Mouse (Mus musculus) limb, embryonic 10.5 days (tissue): ENCODE data around the gene Pde8b. TPM values are rescaled to one million over a fixed set of nuclear protein-coding genes. Genes with fewer than 3 reads are reported as not detected.

Source experiments
- DNase-seq: peaks from one replicate; pipeline ENCODE4 v3.0.0-alpha.2; 2017; ENCODE audit warnings: low spot score
- H3K27ac ChIP-seq: fragments of 300-500 bp; sonication (generic); 2 replicates; pipeline ENCODE4 v1.5.1; 2016; ENCODE audit warnings: mild to moderate bottlenecking
- H3K27me3 ChIP-seq: fragments of 300-500 bp; sonication (generic); 2 replicates; pipeline ENCODE4 v1.6.1; 2016; ENCODE audit warnings: low read depth, mild to moderate bottlenecking; ENCODE audit not compliant: poor library complexity, severe bottlenecking
- H3K36me3 ChIP-seq: fragments of 300-500 bp; sonication (generic); 2 replicates; pipeline ENCODE4 v1.6.1; 2016; ENCODE audit warnings: mild to moderate bottlenecking, moderate library complexity
- H3K4me1 ChIP-seq: fragments of 300-500 bp; sonication (generic); 2 replicates; pipeline ENCODE4 v1.6.1; 2016
- H3K4me3 ChIP-seq: fragments of 300-500 bp; sonication (generic); 2 replicates; pipeline ENCODE4 v1.5.1; 2016; ENCODE audit warnings: mild to moderate bottlenecking, moderate library complexity
- H3K9me3 ChIP-seq: fragments of 300-500 bp; sonication (generic); replicated peaks from 2 replicates; pipeline ENCODE4 v1.6.1; 2016; ENCODE audit warnings: mild to moderate bottlenecking
- WGBS: fragments of 180-500 bp; shearing (Covaris S2); methylation state at CpG from one replicate; pipeline ENCODE4 v1.1.7; 2016; 5-methylcytosine and 5-hydroxymethylcytosine counted together
- polyA plus RNA-seq: library from polyadenylated mRNA; unstranded; fragments of >200 nt; fragmentation: Nextera tagmentation; extraction: Ambion mirVana; gene quantifications from 2 replicates; pipeline ENCODE4 v1.2.1, GENCODE M21; 2016

The Pde8b gene
- polyA plus RNA-seq, 1 experiment from 2014 or later = 0.79 TPM

DNA sequence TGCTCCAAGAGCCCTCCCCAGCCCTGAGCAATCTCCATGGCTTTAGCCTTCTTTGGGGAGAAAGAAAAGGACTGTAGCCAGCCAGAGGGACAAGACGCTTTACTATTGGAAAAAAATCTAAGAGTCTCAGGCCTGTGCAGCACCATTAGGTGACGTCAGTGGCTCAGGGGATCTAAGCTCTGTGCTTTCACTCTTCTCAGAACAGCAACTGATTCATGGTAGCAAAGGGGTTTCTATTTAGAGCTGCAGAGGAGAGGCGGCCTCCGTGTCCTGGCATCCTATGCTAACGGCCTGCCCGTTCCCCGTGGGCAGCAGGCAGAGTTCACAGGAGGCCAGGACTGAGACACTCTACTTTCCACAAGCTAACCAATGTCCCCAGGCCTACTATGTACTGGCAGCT lies 169.1 kb downstream of the Pde8b start:
- WGBS = 92% methylated on average over 7 of the region's 7 CpGs
- H3K4me3 ChIP-seq = no peak overlapping the region
- 0 out of 2 replicates have a peak, but pooled peaks cover 3% of the 10 kb centered on the region for H3K4me1 ChIP-seq
- DNase-seq = no peak
- H3K27me3 ChIP-seq = no peaks in the 10 kb centered on the region
- no peaks in the 10 kb centered on the region for H3K36me3 ChIP-seq
- no peaks in the 10 kb centered on the region for H3K9me3 ChIP-seq
- H3K27ac ChIP-seq = 0 out of 2 replicates have a peak overlapping the region, but pooled peaks have one; percentile 37

DNA sequence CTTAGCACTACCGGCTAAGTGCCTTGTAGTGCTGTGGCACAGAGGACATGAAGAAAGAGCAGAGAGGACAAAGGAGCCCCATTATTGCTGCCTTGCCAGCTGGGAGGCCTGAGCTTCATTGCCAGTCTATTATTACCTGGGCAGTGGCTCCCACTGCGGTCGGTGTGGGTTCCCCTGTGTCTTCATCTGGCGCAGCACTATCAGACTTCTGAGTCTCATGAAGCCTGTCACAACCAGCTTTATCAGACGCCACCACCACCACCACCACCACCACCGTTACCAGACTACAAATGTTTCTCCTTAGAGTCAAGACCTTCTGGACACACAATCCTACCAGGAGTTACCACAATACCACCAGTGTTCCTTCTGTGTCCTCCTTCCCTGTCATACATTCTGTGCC lies 171.6 kb downstream of the Pde8b start:
- Histone ChIP-seq H3K4me1 (peaks cover 13% of the 10 kb centered on the region), H3K9me3 (no peaks in the 10 kb centered on the region), H3K4me3 (no peak overlapping the region), H3K27ac (no peak overlapping the region), H3K36me3 (no peaks in the 10 kb centered on the region), H3K27me3 (no peaks in the 10 kb centered on the region)
- WGBS = 68% methylated on average over 6 of the region's 6 CpGs
- no peak for DNase-seq

DNA sequence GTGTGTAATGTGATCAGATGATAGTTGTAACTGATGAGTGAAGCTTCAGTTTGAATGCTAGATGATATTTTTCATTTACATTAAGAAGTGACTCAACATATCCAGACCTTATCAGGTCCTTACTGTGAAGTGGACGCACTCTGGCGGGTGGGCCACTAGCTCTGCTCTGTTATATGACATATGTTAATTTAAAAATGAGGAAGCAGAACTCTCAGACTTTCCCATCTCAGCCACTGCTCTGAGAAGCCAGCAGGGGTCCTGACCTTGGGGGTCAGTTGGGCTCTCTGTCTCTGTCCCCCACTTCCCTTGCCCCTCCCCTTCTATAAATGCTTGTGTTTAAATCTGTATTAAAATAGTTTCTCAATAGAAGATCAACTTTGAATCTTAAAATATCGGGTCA lies 172.4 kb downstream of the Pde8b start:
- 80% methylated on average over 3 of the region's 3 CpGs for WGBS
- Histone ChIP-seq H3K36me3 (no peaks in the 10 kb centered on the region), H3K27ac (no peak overlapping the region), H3K9me3 (no peaks in the 10 kb centered on the region), H3K4me1 (peaks cover 20% of the 10 kb centered on the region), H3K4me3 (no peak overlapping the region), H3K27me3 (no peaks in the 10 kb centered on the region)
- DNase-seq = no peak

- Histone ChIP-seq H3K4me1 (peaks cover 20% of the 10 kb centered on the region), H3K9me3 (no peaks in the 10 kb centered on the region), H3K36me3 (no peaks in the 10 kb centered on the region), H3K27me3 (no peaks in the 10 kb centered on the region), H3K4me3 (no peak overlapping the region), H3K27ac (no peak overlapping the region)
- WGBS = 84% methylated on average over 2 of the region's 2 CpGs
- DNase-seq = no peak
Measured at GRCm38 (mm10) chr13:95076142-95076541, 174.0 kb downstream of the Pde8b start.

- Histone ChIP-seq H3K36me3 (no peaks in the 10 kb centered on the region), H3K4me3 (no peak overlapping the region), H3K4me1 (peaks cover 20% of the 10 kb centered on the region), H3K9me3 (no peaks in the 10 kb centered on the region), H3K27ac (peak overlapping the region; percentile 21; the same call in 1 of the 2 replicates), H3K27me3 (no peaks in the 10 kb centered on the region)
- 76% methylated on average over 8 of the region's 8 CpGs for WGBS
- no peak for DNase-seq
Measured at GRCm38 (mm10) chr13:95073445-95074172, 176.5 kb downstream of the Pde8b start.

GRCm38 (mm10) chr13:95070268-95070667 lies 179.9 kb downstream of the Pde8b start:
- H3K27ac ChIP-seq = no peak overlapping the region
- DNase-seq = no peak
- H3K36me3 ChIP-seq = no peaks in the 10 kb centered on the region
- H3K4me3 ChIP-seq = no peak overlapping the region
- peaks cover 16% of the 10 kb centered on the region for H3K4me1 ChIP-seq
- no peaks in the 10 kb centered on the region for H3K9me3 ChIP-seq
- no peaks in the 10 kb centered on the region for H3K27me3 ChIP-seq

GRCm38 (mm10) chr13:95067854-95068253 lies 182.3 kb downstream of the Pde8b start:
- 71% methylated on average over 6 of the region's 6 CpGs for WGBS
- Histone ChIP-seq H3K36me3 (no peaks in the 10 kb centered on the region), H3K27me3 (no peaks in the 10 kb centered on the region), H3K4me1 (no peaks in the 10 kb centered on the region; the same call in 1 of the 2 replicates), H3K27ac (no peak overlapping the region), H3K9me3 (no peaks in the 10 kb centered on the region), H3K4me3 (no peak overlapping the region)
- no peak for DNase-seq

GRCm38 (mm10) chr13:95063390-95064017 lies 186.6 kb downstream of the Pde8b start:
- Histone ChIP-seq H3K27ac (no peak overlapping the region), H3K4me1 (no peaks in the 10 kb centered on the region), H3K4me3 (no peak overlapping the region), H3K36me3 (no peaks in the 10 kb centered on the region), H3K9me3 (no peaks in the 10 kb centered on the region), H3K27me3 (no peaks in the 10 kb centered on the region)
- DNase-seq = no peak
- 77% methylated on average over 4 of the region's 4 CpGs for WGBS

GRCm38 (mm10) chr13:95058885-95059284 lies 191.3 kb downstream of the Pde8b start:
- Histone ChIP-seq H3K9me3 (no peaks in the 10 kb centered on the region), H3K4me3 (no peak overlapping the region), H3K27ac (no peak overlapping the region), H3K27me3 (no peaks in the 10 kb centered on the region), H3K4me1 (peaks cover 20% of the 10 kb centered on the region), H3K36me3 (no peaks in the 10 kb centered on the region)
- 84% methylated on average over 4 of the region's 4 CpGs for WGBS
- DNase-seq = no peak

DNA sequence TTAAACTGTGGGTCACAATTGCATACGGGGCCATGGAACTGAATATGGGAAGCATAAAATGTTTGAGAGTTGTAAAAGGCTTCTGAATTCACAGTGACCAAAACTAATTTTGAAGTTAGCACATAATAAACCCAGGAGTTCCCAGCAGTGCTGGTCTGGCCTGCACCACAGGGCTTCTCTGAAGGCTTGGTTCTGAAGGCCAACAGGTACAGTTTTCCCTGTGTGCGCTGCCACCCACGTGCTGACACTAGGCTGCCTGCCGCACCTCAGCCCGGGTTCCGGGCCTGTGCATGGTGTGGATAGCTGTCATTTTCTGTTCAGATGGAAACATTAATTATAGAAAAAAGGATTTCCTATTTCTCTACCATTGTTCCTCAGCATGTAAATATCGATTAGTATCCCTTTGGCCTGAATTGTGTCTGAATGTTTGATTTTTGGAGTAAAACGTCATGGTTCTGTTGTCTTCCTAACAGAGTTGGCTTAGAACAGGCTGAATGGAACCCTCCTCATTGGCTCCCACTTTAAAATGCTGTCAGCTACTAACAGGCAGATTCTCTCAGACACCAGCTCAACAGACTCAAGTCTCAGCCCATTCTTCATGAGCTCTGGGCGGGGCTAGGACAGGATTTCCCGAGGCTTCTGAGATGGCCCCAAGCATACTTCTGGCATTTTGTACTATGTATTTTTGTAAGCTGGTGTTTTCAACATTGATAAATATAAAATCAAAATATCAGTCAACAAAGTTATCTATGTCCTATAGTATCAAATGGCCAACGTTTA lies 193.4 kb downstream of the Pde8b start:
- Histone ChIP-seq H3K27ac (peak overlapping the region; percentile 50; the same call in 1 of the 2 replicates), H3K4me1 (peaks cover 20% of the 10 kb centered on the region), H3K27me3 (no peaks in the 10 kb centered on the region), H3K36me3 (no peaks in the 10 kb centered on the region), H3K9me3 (no peaks in the 10 kb centered on the region), H3K4me3 (no peak overlapping the region)
- WGBS = 83% methylated on average over 11 of the region's 11 CpGs
- no peak for DNase-seq

DNA sequence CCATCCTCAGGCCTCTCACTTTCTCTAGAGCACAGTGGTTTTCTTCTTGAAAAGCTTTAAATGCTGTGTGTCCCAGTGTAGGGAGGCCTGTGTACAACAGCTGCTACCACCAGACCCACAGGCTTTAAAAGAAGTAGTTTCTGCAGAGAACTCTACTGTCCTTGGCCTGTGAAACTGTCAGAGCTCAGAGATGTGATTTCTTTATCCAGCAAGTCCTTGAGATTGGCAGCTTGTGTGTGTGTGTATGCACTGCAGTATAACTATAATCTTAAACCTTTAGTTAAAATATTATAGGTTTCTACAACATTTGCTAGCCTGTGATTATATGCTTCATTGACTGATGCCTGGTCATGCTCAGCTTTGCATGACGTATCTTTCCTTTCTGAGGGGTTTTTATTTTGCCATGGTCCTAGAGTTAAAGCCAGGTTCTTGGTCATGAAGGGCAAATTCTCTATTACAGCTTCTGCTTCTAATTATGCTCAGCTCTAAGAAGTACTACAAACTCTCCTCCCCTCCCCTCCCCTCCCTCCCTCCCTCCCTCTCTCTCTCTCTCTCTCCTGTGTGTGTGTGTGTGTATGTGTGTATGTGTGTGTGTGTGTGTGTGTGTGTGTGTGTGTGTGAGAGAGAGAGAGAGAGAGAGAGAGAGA lies 194.3 kb downstream of the Pde8b start:
- WGBS = 45% methylated on average over 1 of the region's 1 CpGs
- Histone ChIP-seq H3K9me3 (no peaks in the 10 kb centered on the region), H3K27me3 (no peaks in the 10 kb centered on the region), H3K27ac (peak overlapping the region; percentile 50), H3K36me3 (no peaks in the 10 kb centered on the region), H3K4me3 (no peak overlapping the region), H3K4me1 (peaks cover 20% of the 10 kb centered on the region)
- no peak for DNase-seq

DNA sequence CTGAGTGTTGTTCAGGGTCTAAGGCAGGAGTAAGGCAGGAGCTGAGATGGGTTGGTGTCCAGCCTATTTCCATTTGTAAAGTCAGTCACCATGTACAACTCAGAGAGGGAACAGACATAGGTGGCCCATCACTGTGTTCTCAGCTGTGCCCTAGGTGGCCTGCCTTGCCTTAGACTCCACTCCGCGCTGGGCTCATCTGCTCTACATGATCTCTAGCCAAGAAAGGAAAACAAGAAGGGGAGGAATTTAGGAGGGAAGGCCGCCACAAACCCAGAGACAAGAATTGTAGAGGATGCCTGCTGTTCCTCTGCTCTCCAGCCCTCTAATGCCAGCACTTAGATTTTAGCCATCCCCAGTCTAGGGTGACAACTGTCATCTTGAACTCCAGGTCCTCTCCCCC lies 197.7 kb downstream of the Pde8b start:
- Histone ChIP-seq H3K4me1 (peaks cover 23% of the 10 kb centered on the region), H3K27ac (no peak overlapping the region), H3K27me3 (no peaks in the 10 kb centered on the region), H3K9me3 (no peaks in the 10 kb centered on the region), H3K36me3 (no peaks in the 10 kb centered on the region), H3K4me3 (no peak overlapping the region)
- 95% methylated on average over 3 of the region's 3 CpGs for WGBS
- no peak for DNase-seq
